ENCODE assay signal across 8 mouse cellular contexts in genomic region chr14:31790797-31791196, GRCm38 (mm10). TPM values are rescaled to one million over a fixed set of nuclear protein-coding genes. Genes with fewer than 3 reads are reported as not detected.
DNase-seq lines count a peak whose midpoint lies in the region.

No protein-coding gene starts in this region.

- DNase-seq in adrenal gland, postnatal 14 days = peak; percentile 13
- DNase-seq in adrenal gland, postnatal 25 days = no peak
- peak; percentile 21 for DNase-seq in layer of hippocampus, adult 9-10 months (ENCODE audit: low spot score)
- no peak for DNase-seq in layer of hippocampus, postnatal 36 days
- peak; percentile 34 for DNase-seq in R1 (ENCODE audit: low read depth, low spot score)
- peak; percentile 18 to 27 for DNase-seq in kidney, postnatal 4 days
- no peak for DNase-seq in adrenal gland, adult 18-20 months (ENCODE audit: low spot score in 2 of 2)
- DNase-seq in T-cell, adult 2 months (ENCODE audit: low spot score) = no peak

RNA-seq across cellular contexts. Expression of gene Ankrd28, which starts 39.7 kb away (rescaled TPM):
- 25.1 and 26.0 TPM in 2 replicates for total RNA-seq in adrenal gland, postnatal 14 days (2021)
- total RNA-seq in adrenal gland, postnatal 25 days (2021) = 20.6 and 25.6 TPM in 2 replicates
- total RNA-seq in layer of hippocampus, postnatal 36 days (2021) = 10 to 100 TPM; 53.5 to 55.2 TPM
- 10 to 100 TPM; 14.3 to 15.4 TPM for total RNA-seq in adrenal gland, adult 18-20 months (2021)

Comparison
In these comparisons a context has a peak if more than half of its experiments do, and no peak if none do; other contexts are left out.
1. DNase-seq: peak in adrenal gland, postnatal 14 days (single experiment), layer of hippocampus, adult 9-10 months (single experiment), R1 (single experiment) and kidney, postnatal 4 days (2 of 2); none in adrenal gland, postnatal 25 days (single experiment), layer of hippocampus, postnatal 36 days (0 of 2), adrenal gland, adult 18-20 months (0 of 2) and T-cell, adult 2 months (single experiment).